Mouse (Mus musculus) mouse embryonic stem cell (cell line): ENCODE results near the gene Sall1.

Experiments used
- in situ Hi-C, 2 experiments: fragments of 300-500 bp; cut with MboI; formaldehyde crosslinking; loops; 1 replicate in 1 of 2; 3 replicates in 1 of 2; pipeline ENCODE4 v1.14.3; 2019 to 2020; ENCODE audit warnings: low sequenced_read_pairs in 2 of 2, low pct_unique_long_range_greater_than_20kb in 1 of 2, mixed read lengths in 1 of 2; ENCODE audit not compliant: unreplicated experiment in 1 of 2

Gene Sall1

DNA sequence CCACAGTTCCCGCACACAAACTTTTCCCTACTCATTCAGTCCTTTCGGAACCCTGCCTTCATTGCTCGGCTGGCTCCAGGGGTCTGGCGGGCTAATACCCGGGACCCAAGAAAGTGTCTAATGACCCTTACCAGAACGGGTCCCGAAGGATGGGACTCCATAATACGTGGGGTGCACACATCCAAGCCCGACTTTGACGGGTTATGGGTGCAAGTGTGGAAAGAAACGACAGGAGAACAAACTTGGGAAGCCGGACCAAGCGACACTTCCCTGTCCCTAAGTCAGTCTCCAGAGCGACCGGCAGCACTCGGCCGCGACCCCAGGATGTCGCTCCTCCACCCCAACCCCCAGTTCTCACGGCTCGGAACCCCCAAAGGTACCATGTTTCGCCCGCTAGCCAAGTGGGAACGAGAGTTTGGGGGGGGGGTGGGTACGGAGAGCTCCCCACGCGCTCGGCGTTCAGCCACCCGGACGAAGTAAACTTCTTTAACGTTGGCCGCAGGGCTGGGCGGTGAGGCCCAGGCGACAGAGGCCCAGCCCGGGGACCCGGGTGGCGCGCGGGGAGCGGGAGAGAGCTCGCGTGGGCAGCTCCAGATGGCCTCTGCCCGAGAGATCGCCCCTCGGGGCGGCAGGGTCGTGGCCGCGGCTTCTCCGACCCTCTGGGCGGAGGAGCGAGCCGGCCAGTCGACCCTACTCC, 2.4 kb downstream of the Sall1 start:
- in situ Hi-C loops = no loop called here

DNA sequence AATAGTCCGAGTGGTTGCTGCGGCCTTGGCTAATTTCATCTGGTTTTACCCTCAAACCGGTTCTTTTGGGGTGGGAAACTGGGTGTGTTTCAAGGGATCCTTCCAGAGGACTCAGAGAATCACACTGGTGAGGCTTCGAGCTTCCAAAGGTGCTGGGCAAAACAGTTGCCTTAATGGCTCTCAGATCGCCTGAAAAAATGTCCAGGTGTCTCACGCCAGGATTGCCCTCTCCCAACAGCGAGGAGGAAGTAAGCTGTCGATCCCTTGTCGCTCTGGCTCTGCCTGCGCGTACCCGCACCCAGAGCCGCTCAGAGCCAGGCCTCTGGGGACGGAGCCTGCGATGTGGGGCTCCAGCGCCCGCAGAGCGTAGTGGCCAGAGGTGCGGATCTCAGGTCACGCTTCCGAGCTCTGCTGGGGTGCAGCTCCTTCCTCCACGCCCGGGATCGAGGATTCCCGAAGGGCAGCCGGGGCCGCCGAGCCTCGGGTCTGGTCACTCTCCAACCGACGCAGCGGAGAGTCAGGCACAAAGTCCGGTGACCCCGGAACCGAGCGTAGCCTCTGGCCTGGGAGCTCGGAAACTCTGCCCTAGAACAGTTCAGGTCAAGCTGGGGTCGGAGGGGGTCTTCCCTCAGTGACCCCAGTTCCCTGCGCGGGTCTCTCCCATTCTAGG, 3.1 kb downstream of the Sall1 start:
- in situ Hi-C loops = no loop called here

DNA sequence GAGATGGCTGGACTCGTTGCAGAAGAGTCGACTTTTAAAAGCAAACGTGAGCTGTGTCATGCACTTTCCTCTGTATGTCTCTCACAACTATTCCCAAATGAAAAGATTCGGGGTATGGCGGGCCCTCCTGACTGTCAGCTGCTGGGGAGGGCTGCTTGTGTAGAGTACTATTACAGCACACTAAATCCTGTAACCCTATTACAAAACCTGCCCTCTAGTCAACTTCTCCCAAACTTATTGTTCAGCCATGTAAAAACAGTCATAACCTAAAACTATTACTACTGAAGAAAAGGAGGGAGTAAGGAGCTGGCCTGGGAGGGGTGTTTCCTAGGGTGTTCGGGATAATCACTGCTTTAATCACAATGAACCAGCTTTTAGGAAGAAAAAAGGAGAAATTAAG, 4.1 kb downstream of the Sall1 start:
- in situ Hi-C loops = no loop called here

DNA sequence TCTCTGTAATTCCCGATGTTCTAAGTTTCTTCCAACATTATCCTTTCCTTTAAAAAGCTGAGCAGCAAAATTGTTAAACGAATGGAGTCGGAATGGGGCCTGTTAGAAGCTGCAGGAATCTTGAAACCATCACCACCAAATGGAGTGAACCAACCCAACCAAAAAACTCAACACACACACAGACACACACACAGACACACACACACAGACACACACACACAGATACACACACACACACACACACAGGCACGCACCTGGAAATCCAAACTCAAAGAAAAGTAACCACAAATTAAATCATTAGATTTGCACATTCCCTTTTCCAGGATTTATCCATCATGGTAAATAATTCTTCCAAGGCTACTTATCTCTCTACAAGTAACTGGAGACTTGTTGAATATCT, 5.0 kb downstream of the Sall1 start:
- in situ Hi-C loops = no loop called here

DNA sequence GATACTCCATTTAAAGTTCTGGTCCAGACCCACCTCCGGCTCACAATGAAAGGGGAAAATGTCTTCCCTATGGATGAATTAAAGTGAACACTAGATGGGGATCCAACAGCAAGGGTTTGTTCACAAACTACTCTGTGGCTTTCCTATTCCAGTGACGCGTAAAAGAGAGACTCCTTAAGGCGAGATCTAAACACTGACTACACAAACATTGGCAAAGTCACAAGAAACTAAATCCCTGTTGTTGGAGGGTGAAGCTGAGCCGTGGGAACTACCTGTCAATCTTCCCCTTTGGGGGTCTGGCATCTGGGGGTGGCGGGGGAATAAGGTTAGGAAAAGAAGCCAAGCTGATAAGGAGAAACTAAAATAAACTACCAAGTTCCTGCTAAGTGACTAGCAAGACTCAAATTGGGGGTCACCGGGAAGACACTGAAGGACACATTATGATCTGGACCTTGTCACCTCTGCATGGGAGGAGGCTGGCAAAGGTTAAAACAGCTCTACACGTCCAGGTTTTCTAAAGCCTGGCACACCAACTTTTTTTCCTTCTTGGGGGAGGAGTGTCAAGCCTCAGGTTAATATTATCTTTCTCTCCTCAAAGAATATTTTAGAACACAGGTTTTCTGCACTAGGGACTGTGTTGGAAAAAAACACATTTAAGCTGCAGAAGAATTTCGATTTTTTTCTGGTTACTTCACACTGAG, 6.3 kb downstream of the Sall1 start:
- in situ Hi-C loops = no loop called here

DNA sequence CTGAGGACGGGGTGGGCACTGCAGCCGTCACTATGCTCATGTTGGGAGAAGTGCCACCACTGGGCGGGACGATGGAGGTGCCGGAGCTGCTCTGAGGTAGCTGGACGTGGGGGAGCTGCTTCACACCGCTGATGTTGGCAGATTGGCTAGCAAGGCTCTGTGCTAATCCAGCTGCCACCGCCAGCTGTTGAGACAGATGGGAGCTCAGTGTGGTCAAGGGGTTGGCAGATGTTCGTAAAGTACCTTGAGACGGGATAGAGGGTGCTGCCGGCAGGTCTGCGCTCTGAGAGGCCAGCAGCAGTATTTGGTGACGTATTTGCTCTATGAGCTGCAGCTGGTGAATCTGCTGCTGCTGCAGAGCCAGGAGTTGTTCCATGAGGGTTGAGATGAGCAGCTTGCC, 11.6 kb downstream of the Sall1 start:
- in situ Hi-C loops = loop anchor here in 1 of 2 experiments (5.0 kb wide), 1 partner anchor 85 kb away; no protein-coding TSS in a partner anchor

DNA sequence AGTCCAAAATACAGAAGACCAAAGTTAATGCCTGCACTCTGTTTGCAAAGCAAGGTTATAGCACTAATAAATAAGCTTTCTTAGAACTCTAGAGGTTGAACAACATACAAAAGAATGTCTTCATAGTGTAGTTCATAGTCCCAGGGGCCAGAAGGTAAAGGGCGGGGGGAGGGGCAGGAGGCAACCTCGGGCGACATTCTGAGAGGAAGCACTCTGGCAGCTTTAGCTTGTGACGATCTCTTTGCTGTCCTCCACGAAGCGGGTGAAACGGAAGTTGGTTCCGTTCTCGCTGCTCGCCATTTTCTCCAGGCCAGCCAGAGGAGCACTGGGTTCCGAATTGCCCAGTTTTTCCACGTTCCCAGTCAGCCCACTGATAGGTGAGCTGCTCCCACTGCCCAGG, 15.8 kb downstream of the Sall1 start:
- in situ Hi-C loops = loop anchor here in 1 of 2 experiments (10.0 kb wide), 1 partner anchor 83 kb away; no protein-coding TSS in a partner anchor

DNA sequence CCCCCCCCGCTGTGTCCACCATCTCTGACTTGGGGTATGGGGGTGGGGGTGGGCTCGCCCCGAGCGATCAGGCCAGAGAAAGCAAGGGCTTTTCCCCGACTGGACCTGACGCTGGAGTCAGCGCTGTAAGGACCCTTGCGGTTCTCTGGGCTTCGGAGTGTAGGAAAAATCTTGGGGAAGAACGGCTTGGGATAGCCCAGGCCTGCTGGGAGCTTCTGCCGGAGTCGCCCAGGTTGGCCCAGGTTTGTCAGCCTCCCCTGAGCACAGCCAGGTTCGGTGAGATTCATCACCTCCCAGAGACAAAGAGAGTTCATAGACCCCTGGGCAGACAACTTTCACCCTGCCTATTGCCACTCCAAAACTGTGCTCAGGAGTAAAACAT, 17.8 kb downstream of the Sall1 start:
- in situ Hi-C loops = loop anchor here in 1 of 2 experiments (10.0 kb wide), 1 partner anchor 81 kb away; no protein-coding TSS in a partner anchor

DNA sequence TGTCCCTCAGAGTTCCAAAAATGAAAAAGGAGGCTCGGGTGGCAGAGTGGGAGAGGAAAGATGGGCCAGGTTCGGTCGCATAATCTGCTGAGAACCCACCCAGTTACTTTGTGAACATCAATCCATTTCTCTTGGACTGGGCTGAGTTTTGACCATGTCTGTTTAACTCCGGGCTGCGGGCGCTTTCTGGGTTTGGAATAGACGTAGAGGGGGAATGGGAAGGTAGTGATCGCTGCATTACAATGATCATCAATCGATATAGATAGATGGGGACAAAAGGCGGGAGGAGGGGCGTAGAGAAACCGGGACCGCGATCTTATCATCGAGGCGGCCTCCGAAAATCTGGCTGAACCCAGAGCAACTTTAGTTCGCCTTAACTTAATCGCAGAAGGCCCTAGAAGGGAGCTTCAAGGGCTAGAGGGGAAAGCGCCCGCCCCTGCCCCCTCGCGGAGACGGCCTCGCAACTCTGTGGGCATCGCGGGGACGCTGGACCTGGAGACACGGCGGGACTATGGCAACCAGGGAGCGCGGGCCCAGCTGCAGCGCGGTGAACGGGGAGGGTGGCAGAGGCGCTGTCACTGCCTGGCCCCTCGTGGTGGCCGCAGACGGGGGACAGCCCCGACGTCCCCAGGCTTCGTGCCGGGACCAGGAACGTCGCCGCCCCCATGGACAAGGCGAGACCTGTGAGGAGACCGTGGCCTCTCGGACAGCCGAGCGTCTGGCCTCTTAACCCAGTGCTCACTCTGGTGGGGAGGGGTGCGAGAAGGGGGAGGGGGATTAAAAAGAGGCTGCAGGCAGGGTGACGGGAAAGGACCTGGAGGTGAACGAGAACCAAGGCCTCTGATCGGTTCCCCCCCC, 18.5 kb downstream of the Sall1 start:
- in situ Hi-C loops = loop anchor here in 1 of 2 experiments (10.0 kb wide), 1 partner anchor 81 kb away; no protein-coding TSS in a partner anchor

DNA sequence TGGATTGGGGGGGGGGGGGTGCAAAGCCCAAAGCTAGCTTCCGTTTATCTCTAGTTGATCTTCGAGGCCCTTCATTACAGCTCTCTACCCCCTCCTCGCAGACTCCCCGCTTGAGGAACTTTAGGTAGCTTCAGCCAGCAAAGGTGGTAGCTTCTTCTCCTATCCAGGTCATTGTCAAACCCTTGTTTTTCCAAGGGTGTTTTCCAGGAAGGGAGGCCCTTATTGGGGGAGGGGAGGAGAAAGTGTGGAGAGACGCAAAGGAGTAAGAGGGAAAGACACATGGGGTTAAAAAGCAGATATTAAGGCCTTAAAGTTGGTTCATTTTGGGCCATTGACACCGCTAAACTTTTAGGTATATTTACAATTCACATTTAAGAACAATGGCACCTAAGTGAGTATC, 19.2 kb downstream of the Sall1 start:
- in situ Hi-C loops = loop anchor here in 1 of 2 experiments (10.0 kb wide), 1 partner anchor 80 kb away; no protein-coding TSS in a partner anchor

DNA sequence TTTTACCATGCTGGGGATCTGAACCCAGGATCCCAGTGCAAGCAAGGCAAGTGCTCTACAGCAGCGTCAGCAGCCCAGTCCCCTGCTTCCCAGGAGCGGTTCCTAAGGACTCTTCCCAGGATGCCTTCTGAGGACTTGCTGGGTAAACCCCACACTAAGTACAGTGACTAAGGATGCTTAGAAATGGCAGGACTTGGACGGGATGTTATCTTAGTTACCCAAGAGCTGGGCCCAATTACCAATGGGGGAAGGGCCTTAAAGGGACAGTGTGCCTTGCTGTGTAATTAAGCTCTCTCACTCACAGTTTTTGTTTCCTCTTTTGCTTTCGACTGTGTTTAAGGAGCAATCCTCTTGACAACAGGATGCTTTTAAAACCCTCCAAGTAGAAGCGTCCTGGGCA, 22.8 kb downstream of the Sall1 start:
- in situ Hi-C loops = loop anchor here in 1 of 2 experiments (10.0 kb wide), 1 partner anchor 76 kb away; no protein-coding TSS in a partner anchor

DNA sequence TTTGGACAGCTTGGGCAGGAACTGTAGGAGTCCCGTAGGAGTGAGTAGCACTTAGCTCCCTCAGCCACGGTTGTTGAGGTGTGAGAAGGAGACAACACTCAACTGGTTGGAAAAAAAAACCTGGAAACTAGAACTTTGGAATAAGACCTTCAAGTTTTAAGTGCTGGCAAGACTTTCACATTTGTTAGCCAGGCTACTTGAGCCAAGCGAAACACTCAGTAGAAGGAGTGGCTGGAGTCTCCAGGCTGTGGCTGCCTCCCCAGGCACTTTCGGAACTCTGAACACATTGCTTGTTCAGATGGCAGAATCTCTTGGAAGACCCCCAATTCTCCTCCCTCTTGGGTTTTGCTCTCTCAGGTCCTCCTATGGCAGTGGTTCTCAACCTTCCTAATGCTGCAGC, 26.1 kb downstream of the Sall1 start:
- in situ Hi-C loops = no loop called here

DNA sequence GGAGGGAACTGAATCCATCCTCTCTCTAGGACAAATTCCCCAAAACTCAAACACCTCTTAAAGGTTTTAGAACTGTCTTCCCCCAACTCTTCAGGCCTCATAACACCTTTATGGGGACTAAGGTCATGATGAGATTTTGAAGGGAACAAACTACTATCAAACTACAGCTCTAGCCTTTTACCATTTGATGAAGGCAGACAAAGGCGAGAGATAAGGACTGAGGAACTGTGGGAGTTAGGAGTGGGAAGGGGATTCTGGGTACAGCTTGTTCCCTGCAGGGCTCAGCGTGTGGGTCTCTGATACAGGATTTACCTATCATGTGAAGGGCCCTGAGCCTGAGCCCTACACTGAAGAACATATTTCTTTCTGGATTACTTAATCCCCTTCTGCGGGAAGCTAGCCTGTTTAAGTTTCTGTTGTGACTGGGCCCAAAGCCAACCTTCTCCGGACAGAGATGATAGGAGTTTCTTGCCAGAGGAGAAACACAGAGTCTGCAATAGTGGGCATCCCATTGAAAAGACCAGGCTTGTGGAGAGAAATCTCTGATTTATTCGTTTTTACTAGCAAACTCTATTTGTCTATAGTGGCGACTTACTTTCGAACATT, 27.4 kb downstream of the Sall1 start:
- in situ Hi-C loops = no loop called here

DNA sequence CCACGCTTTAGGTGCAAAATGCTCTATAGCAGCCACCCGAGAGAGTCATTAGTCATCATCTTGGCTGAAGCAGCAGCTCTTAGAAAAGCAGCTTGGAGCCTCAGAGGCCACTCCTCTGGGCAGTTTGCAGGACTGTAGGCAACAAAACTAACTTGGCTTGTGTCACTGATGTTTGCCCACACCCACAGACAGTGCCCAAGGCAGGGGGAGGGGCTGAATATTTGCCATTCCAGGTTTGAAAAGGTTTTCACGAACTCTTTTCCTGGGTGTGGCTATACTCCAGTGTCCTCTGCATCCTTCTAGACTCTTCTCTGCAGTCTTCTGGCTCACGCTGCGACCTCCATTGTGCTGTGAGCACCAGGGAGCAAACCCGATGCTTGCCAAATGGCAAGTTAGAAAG, 28.4 kb downstream of the Sall1 start:
- in situ Hi-C loops = no loop called here

DNA sequence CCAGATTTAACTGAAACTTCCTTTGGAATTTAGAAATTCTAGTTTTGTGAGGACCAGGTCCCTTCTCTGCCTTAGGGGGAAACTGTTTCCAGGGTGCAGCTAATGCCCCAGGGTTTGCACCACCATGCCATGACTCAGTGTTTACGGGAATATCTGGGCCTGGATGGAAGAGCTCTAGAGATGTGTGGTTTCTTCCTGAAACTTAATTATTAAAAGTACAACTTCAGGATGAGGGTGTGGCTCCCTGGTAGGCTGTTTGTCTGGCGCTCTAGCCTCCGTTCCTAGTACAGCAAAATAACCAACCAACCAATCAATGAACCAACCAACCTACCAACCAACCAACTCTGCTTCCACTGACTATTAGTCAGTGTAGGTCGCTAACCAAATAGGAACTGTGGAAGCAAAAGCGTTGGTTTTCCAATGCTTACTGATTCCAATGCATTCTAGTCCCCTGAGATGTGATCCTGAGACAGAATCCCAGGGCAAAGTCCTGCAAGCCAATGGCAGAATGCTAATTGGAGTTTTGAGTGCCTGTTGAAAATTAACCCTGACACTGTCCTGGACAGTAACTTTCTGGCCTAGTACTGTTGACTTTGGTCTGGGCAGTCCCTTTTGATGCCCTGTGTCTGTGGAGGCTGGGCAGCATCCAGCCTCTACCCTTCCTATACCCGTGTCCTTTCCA, 31.0 kb downstream of the Sall1 start:
- in situ Hi-C loops = no loop called here

DNA sequence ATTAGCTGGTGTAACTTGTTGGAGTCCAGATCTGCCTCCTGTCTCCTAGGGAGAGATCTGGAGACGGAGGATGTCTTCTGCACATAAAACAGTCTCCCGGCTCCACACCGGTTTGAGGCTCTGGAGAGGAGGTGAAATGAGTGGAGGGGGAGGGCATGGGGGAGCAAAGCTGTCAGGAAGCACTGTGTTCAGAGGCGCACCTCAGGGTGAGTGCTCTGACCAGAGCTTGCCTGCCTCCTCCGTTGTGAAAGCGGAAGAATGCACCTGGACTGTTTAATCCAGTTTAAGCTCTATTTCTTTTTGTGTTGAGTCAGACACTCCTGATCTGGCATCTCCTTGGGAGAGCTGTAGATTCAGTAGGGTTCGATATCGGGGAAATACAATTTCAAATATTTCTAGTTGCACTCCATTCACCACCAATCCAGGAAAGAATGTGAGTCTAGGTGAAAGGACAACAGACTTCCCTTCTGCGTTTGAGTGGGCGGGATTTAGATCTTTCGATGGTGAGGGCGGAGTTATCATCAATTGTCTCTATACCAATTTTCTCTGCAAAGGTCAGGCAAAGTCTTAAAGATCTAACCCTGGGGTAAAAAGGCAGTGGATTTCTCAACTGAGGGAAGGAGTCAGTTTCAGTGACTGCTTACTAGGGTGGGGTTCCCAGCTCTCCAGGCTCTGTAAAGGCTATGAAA, 31.8 kb downstream of the Sall1 start:
- in situ Hi-C loops = no loop called here

DNA sequence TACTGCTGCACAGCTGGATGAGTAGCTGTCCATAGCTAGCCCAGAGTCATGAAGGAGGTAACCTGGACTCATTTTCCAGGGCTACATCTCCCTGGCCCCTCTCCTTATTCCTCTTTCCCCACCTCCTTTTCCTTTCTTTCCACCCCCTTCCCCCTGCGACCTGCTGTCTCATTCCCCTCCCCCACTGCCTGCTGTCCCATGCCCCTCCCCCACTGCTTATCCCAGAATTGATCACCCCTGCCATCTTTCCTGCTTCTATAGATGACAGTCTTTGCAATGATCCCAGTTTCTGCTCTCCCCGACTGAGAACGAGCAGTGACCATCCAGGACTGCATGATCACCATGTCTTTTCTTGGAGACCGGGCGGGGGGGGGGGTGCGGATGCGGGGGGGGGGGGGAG, 35.2 kb downstream of the Sall1 start:
- in situ Hi-C loops = no loop called here
